Mouse (Mus musculus) right cerebral cortex, adult 18-20 months (tissue): Measurements from ENCODE around the gene Gm21992.

Experiments
- DNase-seq: peaks from one replicate; pipeline ENCODE4 v3.0.0; 2022; ENCODE audit warnings: mixed read lengths

Gene Gm21992

GRCm38 (mm10) chr19:4811063-4811908, at the start of gene Gm21992, which contains the start of gene Rbm14:
Gene Gm21992 (minus strand): TSS chr19:4811612.
Gene Rbm14 (minus strand): TSS chr19:4811634.
- peak; percentile 99 for DNase-seq

GRCm38 (mm10) chr19:4859081-4859480, 47.7 kb upstream of the Gm21992 start:
- peak; percentile 62 for DNase-seq

DNA sequence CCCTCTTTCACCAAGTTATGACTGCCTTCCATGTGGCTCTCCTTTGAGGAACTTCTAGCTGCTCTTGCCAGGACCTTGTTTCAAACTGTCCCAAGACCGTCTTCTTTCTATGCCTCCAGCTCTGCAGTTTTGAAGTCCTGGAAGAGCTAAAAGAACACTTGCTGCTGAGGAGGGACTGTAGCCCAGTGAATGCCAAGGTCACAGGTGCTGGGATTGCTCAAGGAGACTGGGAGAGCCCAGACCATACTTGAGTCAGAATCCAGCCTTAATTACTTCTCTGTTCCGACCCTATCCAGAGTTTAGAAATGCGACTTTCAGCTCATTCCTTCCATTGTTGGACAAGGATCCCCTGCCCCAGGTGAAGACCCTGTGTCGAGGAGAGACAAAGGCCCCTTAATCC, 44.5 kb upstream of the Gm21992 start:
- no peak for DNase-seq

DNA sequence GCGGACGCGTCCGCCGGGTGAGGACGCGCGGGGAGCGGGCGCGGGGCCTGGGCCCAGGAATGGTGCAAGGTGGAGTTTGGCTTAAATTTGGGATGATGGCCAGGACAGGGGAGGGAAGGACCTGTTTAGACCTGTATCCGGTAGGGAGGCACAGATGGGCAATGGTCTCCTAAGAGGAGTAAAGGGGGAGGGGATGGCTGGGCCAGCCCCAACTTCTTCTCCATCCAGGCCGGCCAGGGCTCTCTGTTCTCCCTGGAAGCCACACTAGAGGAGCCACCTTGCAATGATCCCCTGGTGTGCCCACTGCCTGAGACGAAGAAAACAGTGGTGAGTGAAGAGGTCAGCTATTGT, 44.0 kb upstream of the Gm21992 start:
- no peak for DNase-seq

- peak; percentile 92 for DNase-seq
Measured at GRCm38 (mm10) chr19:4854552-4855469, 43.4 kb upstream of the Gm21992 start, which contains the start of gene Ctsf. Gene Ctsf (plus strand): TSS chr19:4855130.

DNA sequence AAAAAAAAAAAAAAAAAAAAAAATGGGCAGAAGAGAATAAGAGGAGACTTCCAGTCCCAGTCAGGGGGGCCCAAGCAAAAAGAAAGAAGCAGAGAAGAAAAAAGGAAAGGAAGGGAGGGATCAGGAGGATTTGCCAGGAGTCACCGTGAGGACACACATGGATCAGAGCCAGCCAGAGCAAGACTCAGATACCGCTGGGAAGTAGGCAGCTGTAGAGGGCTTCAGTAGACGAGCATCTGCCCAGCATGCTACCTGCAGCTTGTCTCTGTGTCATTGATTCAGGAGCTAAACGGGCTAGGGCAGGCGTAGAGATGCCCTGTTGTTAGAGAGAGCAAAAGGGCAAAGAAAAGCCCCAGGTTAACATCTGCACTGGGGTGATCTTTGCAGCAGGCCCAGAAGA, 38.9 kb upstream of the Gm21992 start:
- DNase-seq: no peak

- DNase-seq: no peak
Measured at GRCm38 (mm10) chr19:4849800-4850199, 38.4 kb upstream of the Gm21992 start.

DNA sequence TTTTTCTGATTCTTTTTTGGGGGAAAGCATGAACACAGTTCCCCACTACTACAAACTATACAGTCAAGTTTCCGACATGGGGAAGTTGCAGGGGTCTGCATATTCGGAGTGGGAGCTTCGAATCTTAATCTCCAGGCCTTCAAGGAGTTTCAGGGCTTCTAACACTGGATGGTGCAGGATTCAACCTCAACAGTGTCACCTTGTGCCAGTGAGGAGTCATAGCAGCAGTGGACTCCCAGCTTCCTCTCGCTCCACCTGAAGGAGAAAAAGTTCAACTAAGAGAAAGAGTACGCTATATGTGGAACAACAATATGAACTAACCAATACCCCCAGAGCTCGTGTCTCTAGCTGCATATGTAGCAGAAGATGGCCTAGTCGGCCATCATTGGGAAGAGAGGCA, 36.1 kb upstream of the Gm21992 start:
- no peak for DNase-seq

DNA sequence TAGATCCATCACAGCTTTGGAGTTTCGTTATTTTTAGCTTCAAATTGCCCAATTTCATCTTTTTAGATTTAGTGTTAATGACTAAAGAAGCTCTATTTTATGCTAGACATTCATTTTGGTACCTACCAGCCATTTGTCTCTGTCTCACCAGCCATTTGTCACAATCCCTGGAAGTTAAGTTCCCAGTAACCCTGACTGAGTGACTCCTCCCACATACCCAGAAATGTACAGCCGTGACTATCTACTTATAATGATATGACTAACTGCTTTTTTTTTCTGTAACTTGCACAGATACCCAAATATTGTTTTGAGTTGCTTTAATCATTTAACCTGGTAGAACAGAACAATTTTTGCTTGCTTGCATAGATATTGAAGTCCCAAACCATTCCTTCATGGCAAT, 34.4 kb upstream of the Gm21992 start:
- DNase-seq: no peak

- no peak for DNase-seq
Measured at GRCm38 (mm10) chr19:4842611-4843010, 31.2 kb upstream of the Gm21992 start.

DNA sequence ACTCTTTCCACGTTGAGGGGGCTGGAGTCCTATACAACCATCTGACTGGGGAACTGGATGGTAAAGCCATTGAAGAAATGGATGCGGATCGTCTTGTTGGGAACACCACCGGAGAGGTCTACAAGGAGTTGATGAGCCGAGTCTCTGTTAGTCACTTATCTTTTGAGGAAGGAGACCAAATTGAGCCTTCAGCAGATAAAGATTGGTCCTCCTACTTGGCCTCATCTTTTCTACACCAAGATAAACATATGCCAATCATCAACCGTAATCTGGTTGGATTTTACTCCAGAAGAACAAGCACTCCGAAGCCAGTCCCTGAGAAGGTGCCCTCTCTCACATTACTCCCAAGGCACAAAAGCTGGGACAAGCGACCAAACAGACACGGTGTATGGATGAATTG, 29.4 kb upstream of the Gm21992 start:
- DNase-seq: no peak

GRCm38 (mm10) chr19:4839149-4839548, 27.7 kb upstream of the Gm21992 start, which contains the start of the genes Ccs and Ccdc87:
Gene Ccs (minus strand): TSS chr19:4839332.
Gene Ccdc87 (plus strand): TSS chr19:4839366.
- peak; percentile 97 for DNase-seq

DNA sequence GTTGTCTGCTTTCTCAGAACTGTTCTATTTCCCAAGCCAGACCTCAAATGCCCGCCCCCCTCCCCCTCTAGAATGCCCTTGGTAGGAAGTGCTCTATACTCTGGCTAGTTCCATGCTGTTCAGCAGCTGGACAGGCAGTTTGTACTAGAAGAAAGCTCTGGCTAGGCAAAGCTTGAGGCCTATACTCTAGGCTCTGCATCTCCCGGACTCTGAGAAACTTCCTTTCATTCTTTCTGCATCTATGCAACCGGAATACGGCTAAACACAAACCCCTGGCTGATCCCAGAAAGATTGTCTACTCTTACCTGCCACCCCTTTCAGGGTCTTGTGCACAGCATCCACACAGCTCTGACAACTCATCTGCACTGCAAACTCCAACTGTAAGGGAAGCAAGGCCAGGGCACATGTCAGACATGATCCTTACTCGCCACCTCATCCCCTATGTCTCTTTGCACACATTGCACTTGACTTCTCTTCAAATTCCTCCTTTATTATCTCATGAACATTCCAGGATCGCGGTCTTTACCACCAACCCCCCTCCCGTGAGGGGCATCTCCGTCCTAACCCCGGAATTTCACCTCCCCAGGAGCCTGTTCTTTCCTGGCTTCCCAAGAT, 27.2 kb upstream of the Gm21992 start:
- DNase-seq: no peak

DNA sequence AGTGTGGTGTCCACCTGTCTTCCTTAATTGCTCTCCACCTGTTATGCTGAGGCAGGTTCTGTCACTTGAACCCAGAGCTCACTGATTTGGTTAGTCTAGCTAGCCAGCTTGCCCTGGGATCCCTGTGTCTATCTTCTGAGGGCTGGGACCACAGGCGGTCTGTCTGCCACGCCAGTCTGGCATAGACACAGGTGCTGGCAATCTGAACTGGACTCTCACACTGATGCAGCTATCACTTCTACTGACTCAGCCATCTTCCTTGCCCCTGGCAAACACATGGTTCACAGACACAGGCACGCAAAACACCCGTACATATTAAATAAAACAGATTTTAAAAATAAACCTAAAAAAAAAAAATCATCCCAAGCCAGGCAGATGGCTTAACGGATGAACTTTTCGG, 25.6 kb upstream of the Gm21992 start:
- DNase-seq: no peak

- no peak for DNase-seq
Measured at GRCm38 (mm10) chr19:4836096-4836495, 24.7 kb upstream of the Gm21992 start.

DNA sequence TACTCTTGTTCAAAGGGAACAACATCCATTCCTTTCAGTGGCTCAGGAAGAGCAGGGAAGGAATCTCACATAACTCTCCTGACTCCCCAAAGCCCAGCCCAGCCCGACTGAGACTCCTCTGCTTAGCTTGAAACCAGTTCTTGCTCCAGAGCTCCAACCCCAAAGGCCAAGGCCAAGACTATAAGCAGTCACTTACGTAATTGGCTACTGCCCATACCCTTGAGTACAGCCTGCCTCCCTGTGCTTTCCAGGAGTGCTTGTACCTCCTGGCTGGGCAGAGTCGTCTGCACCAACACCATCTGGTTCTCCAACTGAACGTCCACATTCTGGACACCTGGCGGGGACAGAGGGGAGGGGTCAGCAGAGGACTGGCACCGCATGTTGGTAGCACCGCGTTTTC, 22.6 kb upstream of the Gm21992 start:
- DNase-seq: no peak

- DNase-seq: peak; percentile 25
Measured at GRCm38 (mm10) chr19:4829156-4829555, 17.7 kb upstream of the Gm21992 start.

DNA sequence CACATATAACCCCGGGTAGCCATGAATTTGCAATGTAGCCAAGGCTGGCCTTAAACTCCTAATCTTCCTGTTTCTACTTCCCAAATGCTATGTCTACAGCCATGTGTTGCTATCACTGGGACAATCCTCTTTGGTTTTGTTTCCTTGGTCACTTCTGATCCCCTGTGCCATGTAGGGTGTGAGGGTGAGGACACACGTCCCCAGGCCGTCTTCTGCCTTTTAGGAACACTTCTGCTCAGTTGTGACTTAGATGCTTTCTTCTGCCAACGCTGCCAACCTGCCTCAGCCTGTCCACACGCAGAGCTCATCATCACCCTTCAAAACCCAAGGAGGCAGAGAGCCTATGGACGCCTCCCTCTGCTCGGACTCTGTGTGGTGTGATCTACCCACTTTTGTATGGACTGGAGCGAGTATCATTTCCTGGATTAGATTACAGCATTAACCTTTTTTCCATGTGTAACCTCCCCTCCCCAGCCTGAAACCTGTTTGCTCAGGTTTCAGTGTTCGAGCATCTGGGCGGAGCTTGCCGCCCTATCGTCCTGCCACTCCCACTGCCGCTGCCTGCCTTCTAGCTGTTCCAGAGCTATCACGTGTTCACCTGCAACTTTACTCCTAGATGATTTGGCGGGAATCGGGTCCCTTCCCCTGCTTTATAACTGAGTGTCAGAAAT, 17.2 kb upstream of the Gm21992 start:
- DNase-seq: no peak

DNA sequence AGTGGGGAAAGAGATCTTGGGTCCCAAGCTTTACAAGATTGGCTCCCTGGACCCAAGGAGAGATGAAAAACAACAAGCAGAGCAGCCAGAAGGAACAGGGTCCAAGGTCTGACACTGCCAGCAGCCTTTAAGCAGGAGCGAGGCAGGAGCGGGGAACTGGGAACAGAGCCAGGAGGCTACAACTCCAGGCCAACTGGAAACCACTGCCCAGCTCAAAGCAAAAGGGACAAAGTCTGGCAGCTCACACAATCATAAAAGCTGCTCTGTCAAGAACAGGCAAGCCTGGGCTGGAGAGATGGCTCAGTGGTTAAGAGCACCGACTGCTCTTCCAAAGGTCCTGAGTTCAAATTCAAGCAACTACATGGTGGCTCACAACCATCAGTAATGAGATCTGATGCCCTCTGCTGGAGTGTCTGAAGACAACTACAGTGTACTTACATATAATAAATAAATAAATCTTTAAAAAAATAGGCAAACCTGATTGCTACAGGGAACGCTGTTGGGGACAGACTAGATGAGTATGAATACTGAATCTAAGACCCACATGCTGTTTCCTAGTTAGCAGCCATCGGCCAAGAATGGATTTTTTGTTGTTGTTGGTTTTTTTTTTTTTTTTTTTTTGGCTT, 9.4 kb upstream of the Gm21992 start:
- DNase-seq: peak; percentile 66

DNA sequence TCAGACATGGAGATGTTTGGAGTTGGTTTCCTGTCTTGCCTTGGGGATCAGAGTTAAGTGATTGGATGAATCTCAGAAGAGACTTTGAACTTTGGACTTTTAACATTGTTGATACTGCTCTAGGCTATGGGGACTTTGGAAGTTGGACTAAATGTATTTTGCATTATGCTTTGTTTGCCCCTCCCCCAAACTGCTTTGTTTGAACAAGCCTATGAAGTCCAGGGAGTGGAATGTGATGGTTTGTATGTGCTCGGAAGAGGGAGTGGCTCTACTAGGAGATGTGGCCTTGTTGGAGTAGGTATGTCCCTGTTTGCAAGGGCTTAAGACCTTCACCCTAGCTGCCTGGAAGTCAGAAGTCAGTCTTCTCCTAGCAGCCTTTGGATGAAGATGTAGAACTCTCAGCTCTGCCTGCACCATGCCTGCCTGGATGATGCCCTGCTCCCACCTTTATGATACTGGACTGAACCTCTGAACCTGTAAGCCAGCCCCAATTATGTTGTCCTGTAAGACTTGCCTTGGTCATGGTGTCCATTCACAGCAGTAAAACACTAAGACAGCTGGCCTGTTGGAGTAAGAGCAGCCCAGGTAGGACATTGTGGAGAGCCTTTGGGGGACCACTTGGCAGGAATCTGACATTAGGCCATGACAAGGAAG, 5.9 kb upstream of the Gm21992 start:
- DNase-seq: no peak

- no peak for DNase-seq
Measured at GRCm38 (mm10) chr19:4813015-4813414, 1.6 kb upstream of the Gm21992 start.
